Mouse (Mus musculus): ENCODE data around the gene Rpl29.
A peak's percentile ranks its signal among the peaks of the same experiment; 100 is the strongest.

Gene Rpl29

GRCm38 (mm10) chr9:106456325-106457162 lies 27.3 kb downstream of the Rpl29 start:
- no peak for DNase-seq

GRCm38 (mm10) chr9:106457163-106457559 lies 27.9 kb downstream of the Rpl29 start:
- DNase-seq = no peak

- DNase-seq = no peak
Observed at GRCm38 (mm10) chr9:106457920-106458319, 28.7 kb downstream of the Rpl29 start.

GRCm38 (mm10) chr9:106459946-106460345 lies 30.7 kb downstream of the Rpl29 start:
- no peak for DNase-seq

- DNase-seq = no peak
Observed at GRCm38 (mm10) chr9:106460401-106461025, 31.3 kb downstream of the Rpl29 start.

- DNase-seq = no peak
Observed at GRCm38 (mm10) chr9:106461026-106461415, 31.8 kb downstream of the Rpl29 start.

GRCm38 (mm10) chr9:106461641-106462429 lies 32.6 kb downstream of the Rpl29 start:
- no peak for DNase-seq

- DNase-seq = no peak
Observed at GRCm38 (mm10) chr9:106462430-106462800, 33.2 kb downstream of the Rpl29 start.

GRCm38 (mm10) chr9:106463122-106464063 lies 34.1 kb downstream of the Rpl29 start:
- DNase-seq = no peak

- no peak for DNase-seq
Observed at GRCm38 (mm10) chr9:106464751-106465541, 35.7 kb downstream of the Rpl29 start.

- no peak for DNase-seq
Observed at GRCm38 (mm10) chr9:106465571-106466200, 36.4 kb downstream of the Rpl29 start, which contains the start of gene Gpr62. Gene Gpr62, minus strand, starts transcription at chr9:106465938.

- no peak for DNase-seq
Observed at GRCm38 (mm10) chr9:106466721-106467120, 37.5 kb downstream of the Rpl29 start.

GRCm38 (mm10) chr9:106467746-106468145 lies 38.5 kb downstream of the Rpl29 start:
- DNase-seq = no peak

- no peak for DNase-seq
Observed at GRCm38 (mm10) chr9:106469317-106469716, 40.1 kb downstream of the Rpl29 start.

- DNase-seq = no peak
Observed at GRCm38 (mm10) chr9:106469776-106470175, 40.5 kb downstream of the Rpl29 start.

- peak; percentile 52 for DNase-seq
Observed at GRCm38 (mm10) chr9:106470991-106471750, 41.9 kb downstream of the Rpl29 start.

GRCm38 (mm10) chr9:106471892-106472291 lies 42.6 kb downstream of the Rpl29 start:
- peak; percentile 78 for DNase-seq

- peak; percentile 44 for DNase-seq
Observed at GRCm38 (mm10) chr9:106472321-106472720, 43.1 kb downstream of the Rpl29 start.

GRCm38 (mm10) chr9:106473081-106473752 lies 44.0 kb downstream of the Rpl29 start:
- peak; percentile 83 for DNase-seq

GRCm38 (mm10) chr9:106473753-106474105 lies 44.5 kb downstream of the Rpl29 start:
- no peak for DNase-seq

Measured in kidney, adult 11 months (tissue).